Mouse (Mus musculus) neural tube, embryonic 11.5 days (tissue): ENCODE measurements around the gene Otulin. TPM values are rescaled to one million over a fixed set of nuclear protein-coding genes. Genes with fewer than 3 reads are reported as not detected.

Experiments used
- ATAC-seq: fragments of 200-750 bp; cut with Nextera tagmentation; 2 replicates; pipeline ENCODE4 v1.8.0; 2017; ENCODE audit warnings: moderate number of reproducible peaks, mild to moderate bottlenecking, moderate TSS enrichment, moderate library complexity; ENCODE audit not compliant: insufficient read depth, low FRiP score, low TSS enrichment
- DNase-seq: peaks from one replicate; pipeline ENCODE4 v3.0.0-alpha.2; 2015; ENCODE audit warnings: low spot score
- H3K27ac ChIP-seq: fragments of 300-500 bp; sonication (generic); 2 replicates; pipeline ENCODE4 v1.5.1; 2014; ENCODE audit warnings: low read depth, mild to moderate bottlenecking, low read length
- H3K27me3 ChIP-seq: fragments of 300-500 bp; sonication (generic); 2 replicates; pipeline ENCODE4 v1.6.1; 2014; ENCODE audit warnings: mild to moderate bottlenecking, low read length, mixed read lengths; ENCODE audit not compliant: control insufficient read depth, insufficient read depth
- H3K36me3 ChIP-seq: fragments of 300-500 bp; sonication (generic); 2 replicates; pipeline ENCODE4 v1.6.1; 2014; ENCODE audit warnings: mild to moderate bottlenecking, low read length, moderate library complexity, mixed read lengths; ENCODE audit not compliant: control insufficient read depth, insufficient read depth
- H3K4me1 ChIP-seq: fragments of 300-500 bp; sonication (generic); 2 replicates; pipeline ENCODE4 v1.6.1; 2014; ENCODE audit warnings: low read length, mixed read lengths; ENCODE audit not compliant: control insufficient read depth, insufficient read depth
- H3K4me2 ChIP-seq: fragments of 300-500 bp; sonication (generic); 2 replicates; pipeline ENCODE4 v1.6.1; 2014; ENCODE audit warnings: low read depth, mild to moderate bottlenecking, moderate library complexity
- H3K4me3 ChIP-seq: fragments of 300-500 bp; sonication (generic); 2 replicates; pipeline ENCODE4 v1.5.1; 2014; ENCODE audit warnings: low read depth, low read length
- H3K9ac ChIP-seq: fragments of 300-500 bp; sonication (generic); 2 replicates; pipeline ENCODE4 v1.6.1; 2014; ENCODE audit warnings: mild to moderate bottlenecking, low read length
- H3K9me3 ChIP-seq: fragments of 300-500 bp; sonication (generic); 2 replicates; pipeline ENCODE4 v1.6.1; 2016; ENCODE audit warnings: low read length; ENCODE audit not compliant: control insufficient read depth
- WGBS: fragments of 180-500 bp; shearing (Covaris S2); extraction: QIAGEN DNeasy Blood & Tissue Kit; methylation state at CpG from one replicate; pipeline ENCODE4 v1.1.7; 2014; 5-methylcytosine and 5-hydroxymethylcytosine counted together
- polyA plus RNA-seq: library from polyadenylated mRNA; unstranded; fragments of >200 nt; fragmentation: Nextera tagmentation; extraction: Ambion mirVana; gene quantifications from 2 replicates; pipeline ENCODE4 v1.2.1, GENCODE M21; 2014

The Otulin gene
- polyA plus RNA-seq, 1 experiment from 2014 or later = 32.8 TPM

GRCm38 (mm10) chr15:27575932-27576331 is 54.6 kb downstream of the Otulin start:
- no peak overlapping the region for H3K4me2 ChIP-seq
- H3K27me3 ChIP-seq = no peaks in the 10 kb centered on the region
- H3K9ac ChIP-seq = no peak overlapping the region
- DNase-seq (no peak), ATAC-seq (no peak)
- 90% methylated on average over 3 of the region's 3 CpGs for WGBS
- no peak overlapping the region for H3K27ac ChIP-seq
- H3K36me3 ChIP-seq = no peaks in the 10 kb centered on the region
- H3K4me1 ChIP-seq = no peaks in the 10 kb centered on the region
- no peak overlapping the region for H3K4me3 ChIP-seq
- H3K9me3 ChIP-seq = no peaks in the 10 kb centered on the region

GRCm38 (mm10) chr15:27574992-27575781 is 55.3 kb downstream of the Otulin start:
- no peak overlapping the region for H3K9ac ChIP-seq
- H3K9me3 ChIP-seq = no peaks in the 10 kb centered on the region
- no peak overlapping the region for H3K27ac ChIP-seq
- H3K4me3 ChIP-seq = no peak overlapping the region
- H3K36me3 ChIP-seq = no peaks in the 10 kb centered on the region
- no peak for ATAC-seq
- no peak for DNase-seq
- no peak overlapping the region for H3K4me2 ChIP-seq
- 88% methylated on average over 8 of the region's 8 CpGs for WGBS
- no peaks in the 10 kb centered on the region for H3K27me3 ChIP-seq
- no peaks in the 10 kb centered on the region for H3K4me1 ChIP-seq

DNA sequence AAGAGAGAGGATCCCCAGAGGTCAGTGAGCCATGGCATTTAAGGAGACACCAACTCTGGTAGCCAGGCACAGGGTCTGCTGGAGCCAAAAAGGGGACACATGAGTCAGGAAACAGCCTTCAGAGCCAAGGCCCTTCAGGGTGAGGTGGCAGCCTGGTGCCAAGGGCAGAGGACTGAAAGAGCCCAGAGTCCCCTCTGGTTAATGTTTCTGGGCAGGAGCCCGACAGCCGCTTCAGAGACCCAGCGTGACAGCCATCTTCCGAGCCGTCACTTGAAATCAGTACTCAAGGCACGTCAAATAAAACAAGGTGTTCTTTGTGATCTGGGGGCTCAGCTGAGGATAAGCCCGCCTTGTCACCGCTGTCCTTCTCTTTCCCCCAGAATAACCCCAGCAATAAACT is 59.3 kb downstream of the Otulin start:
- Histone ChIP-seq H3K9ac (no peak overlapping the region), H3K4me2 (no peak overlapping the region), H3K9me3 (no peaks in the 10 kb centered on the region), H3K4me1 (no peaks in the 10 kb centered on the region), H3K36me3 (no peaks in the 10 kb centered on the region), H3K27me3 (no peaks in the 10 kb centered on the region), H3K4me3 (no peak overlapping the region), H3K27ac (no peak overlapping the region)
- no peak for ATAC-seq
- 88% methylated on average over 8 of the region's 8 CpGs for WGBS
- DNase-seq = no peak

DNA sequence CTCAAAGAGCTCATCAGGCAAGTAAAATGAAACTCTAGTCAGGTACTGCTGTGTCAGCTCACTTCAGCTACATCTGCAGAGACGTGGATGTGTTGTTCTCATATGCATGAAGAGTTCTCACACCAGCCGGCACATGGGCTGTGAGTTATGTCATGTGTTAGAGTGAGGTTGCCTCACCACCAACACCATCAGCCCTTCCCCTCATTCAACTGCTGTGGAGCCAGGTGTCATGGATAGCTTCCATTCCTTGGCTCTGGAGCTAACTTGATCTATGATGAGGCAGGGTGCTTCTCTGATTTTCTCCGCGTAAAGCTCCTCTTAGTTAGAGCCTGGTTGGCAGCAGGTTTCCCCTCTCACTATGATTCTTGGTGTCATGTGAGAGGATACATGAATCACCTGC is 60.1 kb downstream of the Otulin start:
- Histone ChIP-seq H3K4me1 (no peaks in the 10 kb centered on the region), H3K27me3 (no peaks in the 10 kb centered on the region), H3K9me3 (no peaks in the 10 kb centered on the region), H3K9ac (no peak overlapping the region), H3K4me3 (no peak overlapping the region), H3K4me2 (no peak overlapping the region), H3K36me3 (no peaks in the 10 kb centered on the region), H3K27ac (no peak overlapping the region)
- 90% methylated on average over 4 of the region's 4 CpGs for WGBS
- ATAC-seq (no peak), DNase-seq (no peak)

- Histone ChIP-seq H3K9ac (no peak overlapping the region), H3K27ac (no peak overlapping the region), H3K4me1 (no peaks in the 10 kb centered on the region), H3K36me3 (no peaks in the 10 kb centered on the region), H3K4me3 (no peak overlapping the region), H3K4me2 (no peak overlapping the region), H3K9me3 (no peaks in the 10 kb centered on the region), H3K27me3 (no peaks in the 10 kb centered on the region)
- ATAC-seq = no peak
- no peak for DNase-seq
- WGBS = 81% methylated on average over 2 of the region's 2 CpGs
Measured at GRCm38 (mm10) chr15:27569924-27570323, 60.6 kb downstream of the Otulin start.

DNA sequence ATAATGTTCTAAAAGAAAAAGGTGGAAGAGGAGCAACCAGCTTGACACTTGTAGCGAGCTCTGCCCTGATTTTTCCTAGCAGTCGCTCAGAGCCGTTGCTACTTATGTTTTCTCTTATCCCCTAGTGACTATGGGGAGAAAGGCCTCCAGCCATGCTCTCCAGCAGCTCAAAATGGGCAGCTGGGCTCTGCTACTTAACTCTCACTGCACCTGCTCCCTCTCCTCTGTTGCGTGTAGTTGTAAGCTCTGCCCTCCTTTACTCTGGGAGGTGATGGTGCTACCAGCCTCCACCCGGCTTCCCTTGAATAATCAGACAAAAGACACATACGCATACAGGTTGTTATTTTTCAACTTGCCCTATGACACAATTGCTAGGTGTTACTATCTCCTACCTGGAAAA is 62.1 kb downstream of the Otulin start:
- no peak overlapping the region for H3K4me3 ChIP-seq
- H3K36me3 ChIP-seq = no peaks in the 10 kb centered on the region
- H3K27ac ChIP-seq = no peak overlapping the region
- ATAC-seq (no peak), DNase-seq (no peak)
- no peak overlapping the region for H3K9ac ChIP-seq
- no peak overlapping the region for H3K4me2 ChIP-seq
- no peaks in the 10 kb centered on the region for H3K27me3 ChIP-seq
- H3K4me1 ChIP-seq = no peaks in the 10 kb centered on the region
- no peaks in the 10 kb centered on the region for H3K9me3 ChIP-seq
- WGBS = 84% methylated on average over 6 of the region's 6 CpGs

- whole genome bisulfite sequencing = 95% methylated on average over 16 of the region's 16 CpGs
- H3K4me1 ChIP-seq = no peaks in the 10 kb centered on the region
- no peak overlapping the region for H3K27ac ChIP-seq
- H3K4me2 ChIP-seq = no peak overlapping the region
- no peak for DNase-seq
- no peaks in the 10 kb centered on the region for H3K27me3 ChIP-seq
- H3K9me3 ChIP-seq = no peaks in the 10 kb centered on the region
- H3K36me3 ChIP-seq = no peaks in the 10 kb centered on the region
- no peak overlapping the region for H3K9ac ChIP-seq
- no peak for ATAC-seq
- no peak overlapping the region for H3K4me3 ChIP-seq
Measured at GRCm38 (mm10) chr15:27567356-27567755, 63.1 kb downstream of the Otulin start.

DNA sequence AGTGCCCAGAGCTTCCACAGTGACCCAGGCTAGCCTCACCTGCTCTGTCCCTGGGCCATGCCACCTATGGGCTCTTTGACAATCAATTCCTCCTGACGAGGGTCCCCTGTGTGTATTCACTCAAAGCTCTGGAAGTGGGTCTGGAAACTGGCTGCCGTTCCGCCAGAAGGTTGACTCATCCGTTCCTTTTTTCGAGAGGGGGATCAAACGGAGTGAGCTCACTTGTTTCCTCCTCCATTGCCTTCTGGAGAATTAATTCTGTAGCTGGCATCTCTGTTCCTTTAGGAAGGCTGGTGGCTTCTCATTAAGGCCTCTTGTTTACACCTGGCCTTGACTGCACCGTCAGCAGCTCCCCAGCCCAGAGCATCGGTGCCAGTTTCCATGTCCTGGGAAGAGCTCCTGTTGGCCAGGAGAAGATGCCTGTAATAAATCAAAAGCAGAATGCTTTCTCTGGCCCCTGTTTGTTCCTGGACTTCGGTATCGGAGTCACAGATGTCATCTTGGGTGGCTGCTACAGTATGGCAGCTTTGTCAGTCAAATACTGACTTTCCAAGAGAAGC is 64.8 kb downstream of the Otulin start:
- Histone ChIP-seq H3K9ac (no peak overlapping the region), H3K27me3 (no peaks in the 10 kb centered on the region), H3K4me1 (no peaks in the 10 kb centered on the region), H3K4me3 (no peak overlapping the region), H3K9me3 (no peaks in the 10 kb centered on the region), H3K4me2 (no peak overlapping the region), H3K36me3 (no peaks in the 10 kb centered on the region), H3K27ac (no peak overlapping the region)
- ATAC-seq (no peak), DNase-seq (no peak)
- WGBS = 90% methylated on average over 10 of the region's 10 CpGs
